Mouse (Mus musculus) liver, embryonic 15.5 days (tissue): ENCODE results near the gene Itpr1. TPM values are rescaled to one million over a fixed set of nuclear protein-coding genes. Genes with fewer than 3 reads are reported as not detected.

Source experiments
- ATAC-seq: fragments of 200-750 bp; cut with Nextera tagmentation; 2 replicates; pipeline ENCODE4 v1.8.0; 2017; ENCODE audit warnings: moderate number of reproducible peaks, mild to moderate bottlenecking, moderate library complexity; ENCODE audit not compliant: insufficient read depth
- H3K27ac ChIP-seq: fragments of 300-500 bp; sonication (generic); replicated peaks from 2 replicates; pipeline ENCODE4 v1.5.1; 2015; ENCODE audit warnings: mild to moderate bottlenecking, inconsistent platforms
- H3K27me3 ChIP-seq: fragments of 300-500 bp; sonication (generic); 2 replicates; pipeline ENCODE4 v1.6.1; 2015; ENCODE audit warnings: mild to moderate bottlenecking, inconsistent platforms
- H3K36me3 ChIP-seq: fragments of 300-500 bp; sonication (generic); replicated peaks from 2 replicates; pipeline ENCODE4 v1.6.1; 2015; ENCODE audit warnings: moderate library complexity, mild to moderate bottlenecking, inconsistent platforms
- H3K4me1 ChIP-seq: fragments of 300-500 bp; sonication (generic); replicated peaks from 2 replicates; pipeline ENCODE4 v1.6.1; 2015; ENCODE audit warnings: inconsistent platforms
- H3K4me2 ChIP-seq: fragments of 300-500 bp; sonication (generic); 2 replicates; pipeline ENCODE4 v1.6.1; 2015; ENCODE audit warnings: moderate library complexity, mild to moderate bottlenecking, inconsistent platforms
- H3K4me3 ChIP-seq: fragments of 300-500 bp; sonication (generic); replicated peaks from 2 replicates; pipeline ENCODE4 v1.5.1; 2015; ENCODE audit warnings: mild to moderate bottlenecking, inconsistent platforms
- H3K9ac ChIP-seq: fragments of 300-500 bp; sonication (generic); 2 replicates; pipeline ENCODE4 v1.6.1; 2015; ENCODE audit warnings: moderate library complexity, mild to moderate bottlenecking, inconsistent platforms
- H3K9me3 ChIP-seq: fragments of 300-500 bp; sonication (generic); replicated peaks from 2 replicates; pipeline ENCODE4 v1.6.1; 2016; ENCODE audit warnings: inconsistent platforms
- WGBS: fragments of 180-500 bp; shearing (Covaris S2); methylation state at CpG from one replicate; pipeline ENCODE4 v1.1.7; 2015; ENCODE audit warnings: mixed read lengths; ENCODE audit not compliant: insufficient replicate concordance; 5-methylcytosine and 5-hydroxymethylcytosine counted together
- polyA plus RNA-seq: library from polyadenylated mRNA; unstranded; fragments of >200 nt; fragmentation: Nextera tagmentation; extraction: Ambion mirVana; gene quantifications from 2 replicates; pipeline ENCODE4 v1.2.1, GENCODE M21; 2015

Itpr1 gene
- polyA plus RNA-seq, 1 experiment from 2014 or later = 2.1 TPM

GRCm38 (mm10) chr6:108282131-108282530 is 69.2 kb downstream of the Itpr1 start:
- no peak overlapping the region for H3K4me3 ChIP-seq
- no peaks in the 10 kb centered on the region for H3K27me3 ChIP-seq
- H3K27ac ChIP-seq = no peak overlapping the region
- peaks cover 3% of the 10 kb centered on the region; the same call in 1 of the 2 replicates for H3K4me1 ChIP-seq
- no peak for ATAC-seq
- H3K4me2 ChIP-seq = no peak overlapping the region
- H3K9me3 ChIP-seq = no peaks in the 10 kb centered on the region
- H3K36me3 ChIP-seq = no peaks in the 10 kb centered on the region
- H3K9ac ChIP-seq = no peak overlapping the region
- WGBS = 57% methylated on average over 4 of the region's 4 CpGs

DNA sequence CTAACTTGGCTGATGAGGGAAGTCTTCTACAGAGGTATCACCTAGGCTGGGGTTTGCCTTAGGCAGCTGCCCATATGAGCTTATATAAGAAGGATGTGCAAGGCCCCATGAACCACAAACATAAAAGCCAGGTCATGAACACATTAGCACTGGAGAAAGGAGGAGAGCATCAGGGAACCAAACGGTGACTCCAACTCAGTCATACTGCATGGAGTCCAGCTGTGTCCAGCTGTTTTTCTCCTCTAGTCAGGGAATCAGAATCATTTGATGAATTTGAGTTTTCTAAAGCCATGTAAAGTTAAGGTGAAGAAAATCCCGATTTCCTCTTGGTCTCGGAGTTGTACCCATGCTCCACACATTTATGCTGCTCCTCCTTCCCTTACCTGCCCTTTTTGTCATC is 69.7 kb downstream of the Itpr1 start:
- H3K36me3 ChIP-seq = no peaks in the 10 kb centered on the region
- WGBS = 55% methylated on average over 3 of the region's 3 CpGs
- H3K4me3 ChIP-seq = no peak overlapping the region
- no peak overlapping the region for H3K27ac ChIP-seq
- H3K9me3 ChIP-seq = no peaks in the 10 kb centered on the region
- no peak overlapping the region for H3K9ac ChIP-seq
- no peak for ATAC-seq
- no peaks in the 10 kb centered on the region for H3K4me1 ChIP-seq
- no peak overlapping the region for H3K4me2 ChIP-seq
- no peaks in the 10 kb centered on the region for H3K27me3 ChIP-seq

DNA sequence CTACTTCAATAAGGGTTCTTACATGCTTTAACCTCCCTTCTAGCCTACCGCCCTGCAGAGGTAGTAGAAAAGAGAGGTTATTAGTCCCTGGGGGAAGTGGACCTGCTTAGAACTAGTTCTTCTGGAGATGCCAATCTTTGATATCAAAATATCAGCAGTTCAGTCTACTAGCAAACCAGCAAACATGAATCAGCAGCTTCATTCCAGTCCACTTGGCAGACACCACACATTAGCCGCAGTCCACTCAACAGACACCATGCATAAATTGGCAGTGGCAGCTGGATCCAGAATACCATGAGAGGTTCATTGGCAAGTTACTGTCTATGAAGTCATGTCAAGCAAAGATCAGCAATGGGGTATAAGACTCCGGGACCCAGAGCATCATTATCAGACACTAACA is 71.8 kb downstream of the Itpr1 start:
- WGBS = 73% methylated on average over 3 of the region's 3 CpGs

DNA sequence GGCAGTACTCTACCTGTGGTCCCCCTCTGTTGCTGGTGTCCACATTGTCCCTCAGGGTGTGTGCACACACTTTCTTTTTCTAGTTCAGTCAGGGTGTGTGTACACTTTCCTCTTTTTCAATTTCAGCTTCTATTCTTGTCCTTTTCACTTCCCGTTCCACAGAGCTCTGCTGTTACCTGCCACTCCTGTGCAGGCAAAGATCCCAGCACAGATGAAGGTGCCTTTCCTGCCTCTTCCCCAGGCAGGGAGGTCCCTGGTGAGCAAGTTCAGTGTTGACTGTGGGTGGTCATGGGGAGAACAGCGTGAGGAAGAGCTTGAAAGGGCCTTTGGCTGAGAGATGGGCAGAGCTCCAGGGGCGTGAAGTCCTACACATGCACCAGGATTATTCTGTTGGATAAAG is 76.1 kb downstream of the Itpr1 start:
- H3K4me2 ChIP-seq = no peak overlapping the region
- no peak for ATAC-seq
- WGBS = 55% methylated on average over 3 of the region's 3 CpGs

More for the DNA sequence above, 71.8 kb downstream of the Itpr1 start:
- Histone ChIP-seq H3K9me3 (no peaks in the 10 kb centered on the region), H3K27ac (no peak overlapping the region), H3K4me1 (no peaks in the 10 kb centered on the region), H3K27me3 (no peaks in the 10 kb centered on the region), H3K4me3 (no peak overlapping the region), H3K4me2 (no peak overlapping the region), H3K9ac (no peak overlapping the region), H3K36me3 (no peaks in the 10 kb centered on the region)
- no peak for ATAC-seq

GRCm38 (mm10) chr6:108290978-108291377 is 78.1 kb downstream of the Itpr1 start:
- H3K9me3 ChIP-seq = no peaks in the 10 kb centered on the region
- H3K4me3 ChIP-seq = no peak overlapping the region
- H3K4me2 ChIP-seq = no peak overlapping the region
- ATAC-seq = no peak
- no peak overlapping the region for H3K9ac ChIP-seq
- no peak overlapping the region for H3K27ac ChIP-seq
- H3K27me3 ChIP-seq = no peaks in the 10 kb centered on the region
- H3K36me3 ChIP-seq = no peaks in the 10 kb centered on the region
- 71% methylated on average over 2 of the region's 2 CpGs for WGBS
- H3K4me1 ChIP-seq = no peaks in the 10 kb centered on the region

More for the DNA sequence above, 76.1 kb downstream of the Itpr1 start:
- Histone ChIP-seq H3K4me1 (no peaks in the 10 kb centered on the region), H3K9ac (no peak overlapping the region), H3K4me3 (no peak overlapping the region), H3K27ac (no peak overlapping the region), H3K27me3 (no peaks in the 10 kb centered on the region), H3K36me3 (no peaks in the 10 kb centered on the region), H3K9me3 (no peaks in the 10 kb centered on the region)

GRCm38 (mm10) chr6:108291556-108291955 is 78.7 kb downstream of the Itpr1 start:
- ATAC-seq = no peak
- Histone ChIP-seq H3K4me3 (no peak overlapping the region), H3K4me1 (no peaks in the 10 kb centered on the region), H3K9ac (no peak overlapping the region), H3K4me2 (no peak overlapping the region), H3K9me3 (no peaks in the 10 kb centered on the region), H3K27ac (no peak overlapping the region), H3K27me3 (no peaks in the 10 kb centered on the region), H3K36me3 (no peaks in the 10 kb centered on the region)
- 67% methylated on average over 3 of the region's 3 CpGs for WGBS

GRCm38 (mm10) chr6:108301856-108302255 is 89.0 kb downstream of the Itpr1 start:
- no peak overlapping the region for H3K27ac ChIP-seq
- no peak overlapping the region for H3K4me3 ChIP-seq
- ATAC-seq = no peak
- H3K4me1 ChIP-seq = peaks cover 11% of the 10 kb centered on the region
- no peak overlapping the region for H3K9ac ChIP-seq
- H3K9me3 ChIP-seq = no peaks in the 10 kb centered on the region
- H3K4me2 ChIP-seq = no peak overlapping the region
- WGBS = 65% methylated on average over 5 of the region's 5 CpGs
- no peaks in the 10 kb centered on the region for H3K27me3 ChIP-seq
- no peaks in the 10 kb centered on the region for H3K36me3 ChIP-seq

GRCm38 (mm10) chr6:108303619-108304567 is 91.0 kb downstream of the Itpr1 start:
- Histone ChIP-seq H3K4me2 (no peak overlapping the region), H3K9ac (no peak overlapping the region), H3K27ac (no peak overlapping the region), H3K9me3 (no peaks in the 10 kb centered on the region), H3K27me3 (no peaks in the 10 kb centered on the region), H3K4me1 (peaks cover 12% of the 10 kb centered on the region), H3K36me3 (no peaks in the 10 kb centered on the region), H3K4me3 (no peak overlapping the region)
- no peak for ATAC-seq
- 71% methylated on average over 12 of the region's 12 CpGs for WGBS

DNA sequence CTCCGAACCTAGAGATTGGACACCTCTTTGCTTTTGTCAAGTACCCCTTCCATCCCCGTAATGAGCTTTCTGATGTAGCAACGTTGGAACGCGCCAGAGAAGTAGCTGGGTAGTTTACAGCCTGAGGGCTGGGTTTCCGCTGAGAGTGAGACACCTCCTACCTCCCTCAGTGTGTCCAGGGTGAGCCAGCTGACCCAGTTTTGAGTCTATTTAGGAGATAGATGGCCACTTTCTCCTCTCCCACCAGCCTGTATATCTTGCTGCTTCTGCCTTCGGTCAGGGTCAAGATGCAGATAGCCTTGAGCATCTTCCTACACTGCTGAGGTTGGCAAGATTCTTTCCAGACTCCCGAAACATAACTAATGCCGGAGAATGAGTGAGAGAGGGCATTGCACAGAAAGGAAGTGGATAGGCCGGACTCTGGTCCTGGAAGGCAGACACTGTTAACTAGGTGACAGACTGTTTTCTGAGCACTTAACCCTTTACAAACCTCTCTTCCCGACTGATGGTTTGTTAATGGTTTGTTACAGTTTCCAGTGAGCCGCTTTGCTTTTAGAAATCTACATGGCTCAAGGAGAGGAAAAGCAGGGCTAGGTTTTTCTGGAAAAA is 92.4 kb downstream of the Itpr1 start:
- ATAC-seq = peak; percentile 35; the same call in 1 of the 2 replicates
- 45% methylated on average over 12 of the region's 12 CpGs for WGBS
- Histone ChIP-seq H3K9me3 (no peaks in the 10 kb centered on the region), H3K4me1 (peaks cover 12% of the 10 kb centered on the region), H3K9ac (no peak overlapping the region), H3K4me3 (no peak overlapping the region), H3K36me3 (no peaks in the 10 kb centered on the region), H3K27ac (0 out of 2 replicates have a peak overlapping the region, but pooled peaks have one; percentile 45), H3K4me2 (peak overlapping the region; percentile 36), H3K27me3 (no peaks in the 10 kb centered on the region)

DNA sequence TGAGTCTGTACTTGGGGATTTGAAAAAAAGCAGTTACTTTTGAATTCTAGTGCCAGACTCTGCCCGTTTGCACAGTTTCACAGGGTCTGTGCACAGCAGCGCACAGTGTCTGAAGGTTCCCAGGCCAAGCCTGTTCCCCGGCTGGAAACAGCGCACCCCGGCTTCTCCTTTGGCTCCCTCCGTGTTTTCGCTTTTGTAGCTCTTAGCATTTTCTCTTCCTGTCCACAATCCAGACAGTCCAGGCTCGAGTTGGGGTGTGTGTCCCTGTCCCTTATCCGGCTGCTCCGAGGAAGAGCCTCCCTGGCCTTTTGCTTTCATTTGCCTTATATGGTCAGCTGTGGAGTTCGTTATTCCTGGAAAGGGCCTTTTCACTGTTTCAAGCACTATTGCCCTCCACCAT is 93.3 kb downstream of the Itpr1 start:
- 47% methylated on average over 11 of the region's 11 CpGs for WGBS
- Histone ChIP-seq H3K4me3 (peak overlapping the region; percentile 29; the same call in 1 of the 2 replicates), H3K27me3 (no peaks in the 10 kb centered on the region), H3K9me3 (no peaks in the 10 kb centered on the region), H3K27ac (peak overlapping the region; percentile 31), H3K4me1 (peaks cover 12% of the 10 kb centered on the region), H3K36me3 (no peaks in the 10 kb centered on the region), H3K9ac (no peak overlapping the region), H3K4me2 (peak overlapping the region; percentile 56)
- no peak for ATAC-seq

- Histone ChIP-seq H3K27me3 (no peaks in the 10 kb centered on the region), H3K27ac (peak overlapping the region; percentile 31; the same call in 1 of the 2 replicates), H3K9me3 (no peaks in the 10 kb centered on the region), H3K9ac (no peak overlapping the region), H3K4me1 (peaks cover 12% of the 10 kb centered on the region), H3K4me2 (peak overlapping the region; percentile 56), H3K36me3 (no peaks in the 10 kb centered on the region), H3K4me3 (peak overlapping the region; percentile 29)
- ATAC-seq = 0 out of 2 replicates have a peak, but pooled peaks have one; percentile 25
- 6% methylated on average over 9 of the region's 9 CpGs for WGBS
Measured at GRCm38 (mm10) chr6:108306910-108307584, 94.2 kb downstream of the Itpr1 start.
